Mouse (Mus musculus): ENCODE measurements around the gene Ap1ar. TPM values are rescaled to one million over a fixed set of nuclear protein-coding genes. Genes with fewer than 3 reads are reported as not detected.

The Ap1ar gene
- total RNA-seq, 2 experiments from 2014 or later = 74.9 to 77.4 TPM

GRCm38 (mm10) chr3:127843324-127843940, 6.1 kb upstream of the Ap1ar start:
- DNase-seq (ENCODE audit: extremely low spot score in 1 of 2, low spot score in 1 of 2) = no peak

- DNase-seq (ENCODE audit: extremely low spot score in 1 of 2, low spot score in 1 of 2) = no peak
Observed at GRCm38 (mm10) chr3:127841926-127842325, 4.6 kb upstream of the Ap1ar start.

GRCm38 (mm10) chr3:127837972-127838644, 785 bp upstream of the Ap1ar start:
- DNase-seq (ENCODE audit: extremely low spot score in 1 of 2, low spot score in 1 of 2) = no peak

- DNase-seq (ENCODE audit: extremely low spot score in 1 of 2, low spot score in 1 of 2) = no peak
Observed at GRCm38 (mm10) chr3:127836798-127837153, 547 bp downstream of the Ap1ar start.

GRCm38 (mm10) chr3:127835594-127835993, 1.7 kb downstream of the Ap1ar start:
- no peak for DNase-seq (ENCODE audit: extremely low spot score in 1 of 2, low spot score in 1 of 2)

GRCm38 (mm10) chr3:127834040-127834439, 3.3 kb downstream of the Ap1ar start:
- DNase-seq (ENCODE audit: extremely low spot score in 1 of 2, low spot score in 1 of 2) = no peak

- no peak for DNase-seq (ENCODE audit: extremely low spot score in 1 of 2, low spot score in 1 of 2)
Observed at GRCm38 (mm10) chr3:127831079-127831478, 6.2 kb downstream of the Ap1ar start.

GRCm38 (mm10) chr3:127830183-127830582, 7.1 kb downstream of the Ap1ar start:
- DNase-seq (ENCODE audit: extremely low spot score in 1 of 2, low spot score in 1 of 2) = no peak

- no peak for DNase-seq (ENCODE audit: extremely low spot score in 1 of 2, low spot score in 1 of 2)
Observed at GRCm38 (mm10) chr3:127827123-127827522, 10.2 kb downstream of the Ap1ar start.

GRCm38 (mm10) chr3:127826503-127826902, 10.8 kb downstream of the Ap1ar start:
- no peak for DNase-seq (ENCODE audit: extremely low spot score in 1 of 2, low spot score in 1 of 2)

GRCm38 (mm10) chr3:127823886-127824863, 13.1 kb downstream of the Ap1ar start:
- no peak for DNase-seq (ENCODE audit: extremely low spot score in 1 of 2, low spot score in 1 of 2)

GRCm38 (mm10) chr3:127821209-127821608, 16.1 kb downstream of the Ap1ar start:
- DNase-seq (ENCODE audit: extremely low spot score in 1 of 2, low spot score in 1 of 2) = no peak

- DNase-seq (ENCODE audit: extremely low spot score in 1 of 2, low spot score in 1 of 2) = no peak
Observed at GRCm38 (mm10) chr3:127820400-127820799, 16.9 kb downstream of the Ap1ar start.

- DNase-seq (ENCODE audit: extremely low spot score in 1 of 2, low spot score in 1 of 2) = no peak
Observed at GRCm38 (mm10) chr3:127818694-127819663, 18.3 kb downstream of the Ap1ar start.

GRCm38 (mm10) chr3:127817120-127817683, 20.1 kb downstream of the Ap1ar start:
- DNase-seq (ENCODE audit: extremely low spot score in 1 of 2, low spot score in 1 of 2) = no peak

- no peak for DNase-seq (ENCODE audit: extremely low spot score in 1 of 2, low spot score in 1 of 2)
Observed at GRCm38 (mm10) chr3:127809103-127809502, 28.2 kb downstream of the Ap1ar start.

- no peak for DNase-seq (ENCODE audit: extremely low spot score in 1 of 2, low spot score in 1 of 2)
Observed at GRCm38 (mm10) chr3:127807846-127808245, 29.5 kb downstream of the Ap1ar start.

GRCm38 (mm10) chr3:127805991-127806390, 31.3 kb downstream of the Ap1ar start:
- no peak for DNase-seq (ENCODE audit: extremely low spot score in 1 of 2, low spot score in 1 of 2)

- no peak for DNase-seq (ENCODE audit: extremely low spot score in 1 of 2, low spot score in 1 of 2)
Observed at GRCm38 (mm10) chr3:127805071-127805470, 32.3 kb downstream of the Ap1ar start.

GRCm38 (mm10) chr3:127804439-127804838, 32.9 kb downstream of the Ap1ar start:
- no peak for DNase-seq (ENCODE audit: extremely low spot score in 1 of 2, low spot score in 1 of 2)
